8 mouse cellular contexts compared by ENCODE assay signal in genomic region chr5:22747305-22747704, GRCm38 (mm10). TPM values are rescaled to one million over a fixed set of nuclear protein-coding genes. Genes with fewer than 3 reads are reported as not detected.
DNase-seq lines count a peak whose midpoint lies in the region; ATAC-seq and TF ChIP-seq lines count a peak whose summit lies in the region.

No protein-coding gene starts in this region.

- H3K36me3 ChIP-seq in lung, embryonic 14.5 days (ENCODE audit: insufficient read depth), result no peaks in the 10 kb centered on the region
- H3K36me3 ChIP-seq in embryonic facial prominence, embryonic 11.5 days (replicated peaks; ENCODE audit: control insufficient read depth, insufficient read depth, low read depth, low read length), result no peaks in the 10 kb centered on the region
- H3K36me3 ChIP-seq in intestine, embryonic 14.5 days (ENCODE audit: control insufficient read depth, insufficient read depth, low read length), result no peaks in the 10 kb centered on the region
- H3K36me3 ChIP-seq in neural tube, embryonic 15.5 days, result no peaks in the 10 kb centered on the region

- peaks cover 25% of the 10 kb centered on the region for H3K27me3 ChIP-seq in lung, embryonic 14.5 days (ENCODE audit: insufficient read depth, low read length)
- H3K27me3 ChIP-seq in embryonic facial prominence, embryonic 11.5 days (ENCODE audit: control insufficient read depth, insufficient read depth, low read length), result peaks cover 9% of the 10 kb centered on the region
- peaks cover 43% of the 10 kb centered on the region for H3K27me3 ChIP-seq in intestine, embryonic 14.5 days (replicated peaks; ENCODE audit: control insufficient read depth, insufficient read depth, low read length)
- H3K27me3 ChIP-seq in neural tube, embryonic 15.5 days (replicated peaks), result 0 out of 2 replicates have a peak, but pooled peaks cover 4% of the 10 kb centered on the region

- H3K4me3 ChIP-seq in lung, embryonic 14.5 days (ENCODE audit: low read depth, low read length), result no peak overlapping the region; the same call in 1 of the 2 replicates
- no peak overlapping the region; the same call in 1 of the 2 replicates for H3K4me3 ChIP-seq in embryonic facial prominence, embryonic 11.5 days (ENCODE audit: low read depth, low read length)
- 0 out of 2 replicates have a peak overlapping the region, but pooled peaks have one; percentile 2 for H3K4me3 ChIP-seq in intestine, embryonic 14.5 days (ENCODE audit: low read depth, low read length)
- peak overlapping the region; percentile 75 for H3K4me3 ChIP-seq in neural tube, embryonic 15.5 days (replicated peaks)

- no peak for TF ChIP-seq CTCF in lung, embryonic 14.5 days (IDR thresholded peaks at IDR 0.05; ENCODE audit: low read depth)

- H3K4me2 ChIP-seq in lung, embryonic 14.5 days, result peak overlapping the region; percentile 92; the same call in 1 of the 2 replicates
- H3K4me2 ChIP-seq in embryonic facial prominence, embryonic 11.5 days (ENCODE audit: low read depth, low read length), result peak overlapping the region; percentile 93
- H3K4me2 ChIP-seq in intestine, embryonic 14.5 days (ENCODE audit: low read length), result peak overlapping the region; percentile 94; the same call in 1 of the 2 replicates
- peak overlapping the region; percentile 93 for H3K4me2 ChIP-seq in neural tube, embryonic 15.5 days

- H3K9me3 ChIP-seq in lung, embryonic 14.5 days (ENCODE audit: low read depth, low read length), result no peaks in the 10 kb centered on the region
- no peaks in the 10 kb centered on the region for H3K9me3 ChIP-seq in embryonic facial prominence, embryonic 11.5 days (replicated peaks; ENCODE audit: control insufficient read depth, low read length)
- no peaks in the 10 kb centered on the region for H3K9me3 ChIP-seq in intestine, embryonic 14.5 days (ENCODE audit: control insufficient read depth, low read length)
- no peaks in the 10 kb centered on the region for H3K9me3 ChIP-seq in neural tube, embryonic 15.5 days (replicated peaks)

- H3K27ac ChIP-seq in lung, embryonic 14.5 days (ENCODE audit: low read depth), result no peak overlapping the region
- H3K27ac ChIP-seq in embryonic facial prominence, embryonic 11.5 days (replicated peaks; ENCODE audit: low read depth, low read length), result no peak overlapping the region
- no peak overlapping the region for H3K27ac ChIP-seq in intestine, embryonic 14.5 days (ENCODE audit: low read depth)
- no peak overlapping the region for H3K27ac ChIP-seq in neural tube, embryonic 15.5 days (replicated peaks)

- no peak for ATAC-seq in lung, embryonic 14.5 days (ENCODE audit: insufficient read depth)
- ATAC-seq in embryonic facial prominence, embryonic 11.5 days (replicated peaks; ENCODE audit: insufficient number of reproducible peaks, low FRiP score, low TSS enrichment, low read depth), result no peak
- ATAC-seq in intestine, embryonic 14.5 days (replicated peaks; ENCODE audit: low FRiP score, low TSS enrichment, low read depth), result no peak
- ATAC-seq in neural tube, embryonic 15.5 days (ENCODE audit: low FRiP score), result no peak
- ATAC-seq in inflammation-experienced regulatory T-cells, adult 6 months, result no peak

- 3% methylated on average over 7 of the region's 7 CpGs for WGBS in lung, embryonic 14.5 days
- WGBS in embryonic facial prominence, embryonic 11.5 days, result 4% methylated on average over 7 of the region's 7 CpGs
- 1% methylated on average over 7 of the region's 7 CpGs for WGBS in intestine, embryonic 14.5 days
- WGBS in neural tube, embryonic 15.5 days, result 4% methylated on average over 7 of the region's 7 CpGs

- no peak overlapping the region for H3K9ac ChIP-seq in lung, embryonic 14.5 days
- H3K9ac ChIP-seq in embryonic facial prominence, embryonic 11.5 days (replicated peaks; ENCODE audit: low read length), result no peak overlapping the region
- no peak overlapping the region for H3K9ac ChIP-seq in intestine, embryonic 14.5 days (ENCODE audit: low read length)
- peak overlapping the region; percentile 87 for H3K9ac ChIP-seq in neural tube, embryonic 15.5 days (replicated peaks)

- peak; percentile 16 for DNase-seq in lung, embryonic 14.5 days
- no peak for DNase-seq in lung, postnatal 25 days (ENCODE audit: low spot score)
- no peak for DNase-seq in embryonic facial prominence, embryonic 11.5 days (ENCODE audit: low spot score)
- no peak for DNase-seq in intestine, embryonic 14.5 days (ENCODE audit: low spot score)
- DNase-seq in cerebellum, postnatal 4 days (ENCODE audit: low spot score in 2 of 2), result no peak
- DNase-seq in cerebellum, adult 8-10 months, result no peak

- H3K4me1 ChIP-seq in lung, embryonic 14.5 days (ENCODE audit: insufficient read depth), result peaks cover 4% of the 10 kb centered on the region; the same call in 1 of the 2 replicates
- H3K4me1 ChIP-seq in embryonic facial prominence, embryonic 11.5 days (ENCODE audit: control insufficient read depth, insufficient read depth, low read length), result no peaks in the 10 kb centered on the region; the same call in 1 of the 2 replicates
- H3K4me1 ChIP-seq in intestine, embryonic 14.5 days (replicated peaks; ENCODE audit: control insufficient read depth, insufficient read depth, low read length), result 0 out of 2 replicates have a peak, but pooled peaks cover 5% of the 10 kb centered on the region
- peaks cover 22% of the 10 kb centered on the region for H3K4me1 ChIP-seq in neural tube, embryonic 15.5 days

RNA-seq across cellular contexts. Expression of gene Lhfpl3, which starts 1.4 kb away (rescaled TPM):
- 0.11 TPM in 1 of 2 replicates, not detected in the other for polyA plus RNA-seq in lung, embryonic 14.5 days (2014; fragmentation: Nextera tagmentation; extraction: Ambion mirVana)
- polyA plus RNA-seq in embryonic facial prominence, embryonic 11.5 days (2014; fragmentation: Nextera tagmentation; extraction: Ambion mirVana), result 0.66 and 0.71 TPM in 2 replicates
- polyA plus RNA-seq in intestine, embryonic 14.5 days (2014; fragmentation: Nextera tagmentation; extraction: Ambion mirVana), result 0.09 and 0.14 TPM in 2 replicates
- 24.1 and 25.3 TPM in 2 replicates for polyA plus RNA-seq in neural tube, embryonic 15.5 days (2015; fragmentation: Nextera tagmentation; extraction: Ambion mirVana)
- under 1 TPM in 1 of 3 experiments, not detected in 2; 0.13 TPM for polyA plus RNA-seq in inflammation-experienced regulatory T-cells, adult 6 months (2017; shearing (Covaris generic))

Comparison
In these comparisons a context has a peak if more than half of its experiments do, and no peak if none do; other contexts are left out.
1. H3K4me3 ChIP-seq: peak in intestine, embryonic 14.5 days (single experiment) and neural tube, embryonic 15.5 days (single experiment); none in lung, embryonic 14.5 days (single experiment) and embryonic facial prominence, embryonic 11.5 days (single experiment).
2. RNA of gene Lhfpl3, which starts 1.4 kb away (polyA plus RNA-seq): 24.1 to 25.3 TPM in neural tube, embryonic 15.5 days; 0.66 to 0.71 TPM in embryonic facial prominence, embryonic 11.5 days, 0.09 to 0.14 TPM in intestine, embryonic 14.5 days, 0.11 TPM in lung, embryonic 14.5 days and 0.13 TPM in inflammation-experienced regulatory T-cells, adult 6 months; every median in the first group is over 10 times any median in the second.
3. Peak in every context shown above with its lines, with median percentiles within 50 percentile points of each other: H3K4me2 ChIP-seq.